Mouse (Mus musculus): ENCODE data around the gene Sectm1a. TPM values are rescaled to one million over a fixed set of nuclear protein-coding genes. Genes with fewer than 3 reads are reported as not detected.
"Not testable (repeated sequence)": the region's sequence is repeated elsewhere in the genome, so short reads cannot be mapped to it uniquely, and the experiment has no call there.

Gene Sectm1a
- polyA plus RNA-seq, 1 experiment from 2014 or later, result not detected

- no peak within 1 kb of the TSS for H3K9ac ChIP-seq (ENCODE audit: low read depth, low read length)
- 85% methylated on average over 3 of the region's 3 CpGs for WGBS (ENCODE audit: insufficient replicate concordance)
- H3K4me1 ChIP-seq (ENCODE audit: control insufficient read depth, insufficient read depth, low read length), result peaks cover 13% of the 10 kb centered on the region
Observed at GRCm38 (mm10) chr11:121118577-121118976, 37.6 kb upstream of the Sectm1a start, which contains the start of gene Tex19.2. Gene Tex19.2 (minus strand): TSS chr11:121118677.

GRCm38 (mm10) chr11:121118106-121118505 lies 37.1 kb upstream of the Sectm1a start:
- H3K36me3 ChIP-seq (ENCODE audit: control insufficient read depth, insufficient read depth, low read length), result no peaks in the 10 kb centered on the region
- no peaks in the 10 kb centered on the region; the same call in 1 of the 2 replicates for H3K27me3 ChIP-seq (ENCODE audit: control insufficient read depth, insufficient read depth, low read length)
- H3K4me1 ChIP-seq (ENCODE audit: control insufficient read depth, insufficient read depth, low read length), result peaks cover 13% of the 10 kb centered on the region
- no peak for ATAC-seq (replicated peaks; ENCODE audit: insufficient number of reproducible peaks, low FRiP score, low TSS enrichment)
- H3K9ac ChIP-seq (ENCODE audit: low read depth, low read length), result no peak overlapping the region
- WGBS (ENCODE audit: insufficient replicate concordance), result 89% methylated on average over 18 of the region's 18 CpGs
- no peak overlapping the region for H3K4me3 ChIP-seq (ENCODE audit: low read depth, low read length)
- no peak overlapping the region for H3K27ac ChIP-seq (ENCODE audit: low read depth, low read length)
- no peaks in the 10 kb centered on the region for H3K9me3 ChIP-seq (replicated peaks; ENCODE audit: control insufficient read depth, low read length)
- H3K4me2 ChIP-seq, result no peak overlapping the region

More at GRCm38 (mm10) chr11:121118577-121118976, 37.6 kb upstream of the Sectm1a start, which contains the start of gene Tex19.2:
- Histone ChIP-seq H3K27me3 (ENCODE audit: control insufficient read depth, insufficient read depth, low read length) (no peaks in the 10 kb centered on the region; the same call in 1 of the 2 replicates), H3K36me3 (ENCODE audit: control insufficient read depth, insufficient read depth, low read length) (no peaks in the 10 kb centered on the region), H3K9me3 (replicated peaks; ENCODE audit: control insufficient read depth, low read length) (no peaks in the 10 kb centered on the region), H3K4me2 (no peak within 1 kb of the TSS), H3K27ac (ENCODE audit: low read depth, low read length) (no peak within 1 kb of the TSS), H3K4me3 (ENCODE audit: low read depth, low read length) (no peak within 1 kb of the TSS)
- no peak for ATAC-seq (replicated peaks; ENCODE audit: insufficient number of reproducible peaks, low FRiP score, low TSS enrichment)

GRCm38 (mm10) chr11:121112091-121112775 lies 31.2 kb upstream of the Sectm1a start:
- Histone ChIP-seq H3K27me3 (ENCODE audit: control insufficient read depth, insufficient read depth, low read length) (peaks cover 8% of the 10 kb centered on the region; the same call in 1 of the 2 replicates), H3K27ac (ENCODE audit: low read depth, low read length) (no peak overlapping the region), H3K36me3 (ENCODE audit: control insufficient read depth, insufficient read depth, low read length) (no peaks in the 10 kb centered on the region), H3K9ac (ENCODE audit: low read depth, low read length) (no peak overlapping the region), H3K4me3 (ENCODE audit: low read depth, low read length) (no peak overlapping the region), H3K9me3 (replicated peaks; ENCODE audit: control insufficient read depth, low read length) (no peaks in the 10 kb centered on the region), H3K4me2 (no peak overlapping the region), H3K4me1 (ENCODE audit: control insufficient read depth, insufficient read depth, low read length) (peaks cover 22% of the 10 kb centered on the region)
- WGBS (ENCODE audit: insufficient replicate concordance), result 68% methylated on average over 5 of the region's 5 CpGs
- no peak for ATAC-seq (replicated peaks; ENCODE audit: insufficient number of reproducible peaks, low FRiP score, low TSS enrichment)

GRCm38 (mm10) chr11:121111601-121112000 lies 30.6 kb upstream of the Sectm1a start:
- H3K4me2 ChIP-seq, result no peak overlapping the region
- H3K9me3 ChIP-seq (replicated peaks; ENCODE audit: control insufficient read depth, low read length), result no peaks in the 10 kb centered on the region
- H3K9ac ChIP-seq (ENCODE audit: low read depth, low read length), result no peak overlapping the region
- H3K4me3 ChIP-seq (ENCODE audit: low read depth, low read length), result no peak overlapping the region
- no peak for ATAC-seq (replicated peaks; ENCODE audit: insufficient number of reproducible peaks, low FRiP score, low TSS enrichment)
- peaks cover 8% of the 10 kb centered on the region; the same call in 1 of the 2 replicates for H3K27me3 ChIP-seq (ENCODE audit: control insufficient read depth, insufficient read depth, low read length)
- no peaks in the 10 kb centered on the region for H3K36me3 ChIP-seq (ENCODE audit: control insufficient read depth, insufficient read depth, low read length)
- no peak overlapping the region for H3K27ac ChIP-seq (ENCODE audit: low read depth, low read length)
- peaks cover 22% of the 10 kb centered on the region for H3K4me1 ChIP-seq (ENCODE audit: control insufficient read depth, insufficient read depth, low read length)
- 72% methylated on average over 1 of the region's 1 CpGs for WGBS (ENCODE audit: insufficient replicate concordance)

- no peak overlapping the region for H3K4me2 ChIP-seq
- no peak overlapping the region for H3K27ac ChIP-seq (ENCODE audit: low read depth, low read length)
- WGBS (ENCODE audit: insufficient replicate concordance), result 84% methylated on average over 3 of the region's 3 CpGs
- H3K4me1 ChIP-seq (ENCODE audit: control insufficient read depth, insufficient read depth, low read length), result peaks cover 22% of the 10 kb centered on the region
- H3K36me3 ChIP-seq (ENCODE audit: control insufficient read depth, insufficient read depth, low read length), result no peaks in the 10 kb centered on the region
- no peaks in the 10 kb centered on the region for H3K9me3 ChIP-seq (replicated peaks; ENCODE audit: control insufficient read depth, low read length)
- H3K27me3 ChIP-seq (ENCODE audit: control insufficient read depth, insufficient read depth, low read length), result peaks cover 8% of the 10 kb centered on the region; the same call in 1 of the 2 replicates
- no peak overlapping the region for H3K4me3 ChIP-seq (ENCODE audit: low read depth, low read length)
- H3K9ac ChIP-seq (ENCODE audit: low read depth, low read length), result no peak overlapping the region
- ATAC-seq (replicated peaks; ENCODE audit: insufficient number of reproducible peaks, low FRiP score, low TSS enrichment), result no peak
Observed at GRCm38 (mm10) chr11:121111051-121111450, 30.0 kb upstream of the Sectm1a start.

- no peaks in the 10 kb centered on the region for H3K36me3 ChIP-seq (ENCODE audit: control insufficient read depth, insufficient read depth, low read length)
- H3K27ac ChIP-seq (ENCODE audit: low read depth, low read length), result no peak overlapping the region
- H3K4me1 ChIP-seq (ENCODE audit: control insufficient read depth, insufficient read depth, low read length), result peaks cover 22% of the 10 kb centered on the region
- no peak overlapping the region for H3K4me3 ChIP-seq (ENCODE audit: low read depth, low read length)
- no peak overlapping the region for H3K9ac ChIP-seq (ENCODE audit: low read depth, low read length)
- H3K9me3 ChIP-seq (replicated peaks; ENCODE audit: control insufficient read depth, low read length), result no peaks in the 10 kb centered on the region
- H3K27me3 ChIP-seq (ENCODE audit: control insufficient read depth, insufficient read depth, low read length), result 0 out of 2 replicates have a peak, but pooled peaks cover 8% of the 10 kb centered on the region
- WGBS (ENCODE audit: insufficient replicate concordance), result 10% methylated on average over 2 of the region's 2 CpGs
- ATAC-seq (replicated peaks; ENCODE audit: insufficient number of reproducible peaks, low FRiP score, low TSS enrichment), result peak; percentile 65; the same call in 1 of the 2 replicates
- no peak overlapping the region for H3K4me2 ChIP-seq
Observed at GRCm38 (mm10) chr11:121109986-121110385, 29.0 kb upstream of the Sectm1a start.

- Histone ChIP-seq H3K27me3 (ENCODE audit: control insufficient read depth, insufficient read depth, low read length) (0 out of 2 replicates have a peak, but pooled peaks cover 8% of the 10 kb centered on the region), H3K9ac (ENCODE audit: low read depth, low read length) (no peak overlapping the region), H3K9me3 (replicated peaks; ENCODE audit: control insufficient read depth, low read length) (no peaks in the 10 kb centered on the region), H3K4me1 (ENCODE audit: control insufficient read depth, insufficient read depth, low read length) (peaks cover 22% of the 10 kb centered on the region), H3K4me3 (ENCODE audit: low read depth, low read length) (no peak overlapping the region), H3K27ac (ENCODE audit: low read depth, low read length) (0 out of 2 replicates have a peak overlapping the region, but pooled peaks have one; percentile 22), H3K36me3 (ENCODE audit: control insufficient read depth, insufficient read depth, low read length) (no peaks in the 10 kb centered on the region), H3K4me2 (no peak overlapping the region)
- 26% methylated on average over 9 of the region's 9 CpGs for WGBS (ENCODE audit: insufficient replicate concordance)
- ATAC-seq (replicated peaks; ENCODE audit: insufficient number of reproducible peaks, low FRiP score, low TSS enrichment), result no peak
Observed at GRCm38 (mm10) chr11:121108061-121108460, 27.0 kb upstream of the Sectm1a start.

GRCm38 (mm10) chr11:121107242-121107641 lies 26.2 kb upstream of the Sectm1a start:
- not testable (repeated sequence) for H3K9me3 ChIP-seq (replicated peaks; ENCODE audit: control insufficient read depth, low read length); H3K36me3 ChIP-seq (ENCODE audit: control insufficient read depth, insufficient read depth, low read length); H3K4me3 ChIP-seq (ENCODE audit: low read depth, low read length); ATAC-seq (replicated peaks; ENCODE audit: insufficient number of reproducible peaks, low FRiP score, low TSS enrichment); H3K4me2 ChIP-seq; H3K9ac ChIP-seq (ENCODE audit: low read depth, low read length); H3K27me3 ChIP-seq (ENCODE audit: control insufficient read depth, insufficient read depth, low read length)
- Histone ChIP-seq H3K27ac (ENCODE audit: low read depth, low read length) (0 out of 2 replicates have a peak overlapping the region, but pooled peaks have one; percentile 12), H3K4me1 (ENCODE audit: control insufficient read depth, insufficient read depth, low read length) (peaks cover 22% of the 10 kb centered on the region)
- 79% methylated on average over 1 of the region's 1 CpGs for WGBS (ENCODE audit: insufficient replicate concordance)

Data from heart, embryonic 11.5 days (tissue).